Mouse (Mus musculus): Measurements from ENCODE around the gene Kirrel3. TPM values are rescaled to one million over a fixed set of nuclear protein-coding genes. Genes with fewer than 3 reads are reported as not detected.

Gene Kirrel3
- polyA plus RNA-seq, 1 experiment from 2014 or later = 4.0 TPM

- H3K9me3 ChIP-seq (ENCODE audit: control insufficient read depth, low read length) = no peaks in the 10 kb centered on the region
- no peak overlapping the region for H3K4me2 ChIP-seq (replicated peaks; ENCODE audit: low read depth, low read length)
- H3K4me3 ChIP-seq (ENCODE audit: low read length) = no peak overlapping the region
- no peaks in the 10 kb centered on the region for H3K27me3 ChIP-seq (ENCODE audit: control insufficient read depth, insufficient read depth, low read length)
- H3K36me3 ChIP-seq (ENCODE audit: control insufficient read depth, insufficient read depth, low read length) = no peaks in the 10 kb centered on the region
- no peak overlapping the region for H3K9ac ChIP-seq (ENCODE audit: low read depth, low read length)
- no peak for ATAC-seq (ENCODE audit: low FRiP score, low TSS enrichment)
- WGBS = 82% methylated on average over 3 of the region's 3 CpGs
- no peak overlapping the region for H3K27ac ChIP-seq (ENCODE audit: low read depth, low read length)
- no peaks in the 10 kb centered on the region for H3K4me1 ChIP-seq (ENCODE audit: control insufficient read depth, insufficient read depth, low read length)
These were observed 399.2 kb downstream of the Kirrel3 start for GRCm38 (mm10) chr9:34884942-34885341.

DNA sequence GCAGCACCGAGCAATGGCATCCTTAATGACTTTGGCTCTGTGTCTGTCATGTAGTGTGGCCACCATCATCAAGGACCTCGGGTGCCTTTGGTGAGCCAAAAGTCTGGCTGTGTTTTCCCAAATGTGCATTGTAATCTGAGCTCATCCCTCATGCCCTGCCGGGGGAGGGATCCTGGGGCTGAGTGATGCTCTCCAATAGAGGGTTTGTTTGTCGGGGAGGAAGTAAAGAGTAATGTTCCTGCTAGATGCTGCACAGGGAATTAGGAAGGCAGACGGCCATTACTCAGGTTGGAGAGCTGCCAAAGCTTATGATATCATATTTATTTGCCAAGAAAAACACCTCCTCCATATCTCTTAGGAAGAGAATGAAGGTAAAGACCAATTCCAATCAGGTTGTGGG, 401.1 kb downstream of the Kirrel3 start:
- WGBS = 8% methylated on average over 5 of the region's 5 CpGs
- no peak for ATAC-seq (ENCODE audit: low FRiP score, low TSS enrichment)
- Histone ChIP-seq H3K4me1 (ENCODE audit: control insufficient read depth, insufficient read depth, low read length) (no peaks in the 10 kb centered on the region), H3K4me3 (ENCODE audit: low read length) (no peak overlapping the region), H3K27ac (ENCODE audit: low read depth, low read length) (no peak overlapping the region), H3K36me3 (ENCODE audit: control insufficient read depth, insufficient read depth, low read length) (no peaks in the 10 kb centered on the region), H3K27me3 (ENCODE audit: control insufficient read depth, insufficient read depth, low read length) (no peaks in the 10 kb centered on the region), H3K9me3 (ENCODE audit: control insufficient read depth, low read length) (no peaks in the 10 kb centered on the region), H3K9ac (ENCODE audit: low read depth, low read length) (no peak overlapping the region), H3K4me2 (replicated peaks; ENCODE audit: low read depth, low read length) (no peak overlapping the region)

DNA sequence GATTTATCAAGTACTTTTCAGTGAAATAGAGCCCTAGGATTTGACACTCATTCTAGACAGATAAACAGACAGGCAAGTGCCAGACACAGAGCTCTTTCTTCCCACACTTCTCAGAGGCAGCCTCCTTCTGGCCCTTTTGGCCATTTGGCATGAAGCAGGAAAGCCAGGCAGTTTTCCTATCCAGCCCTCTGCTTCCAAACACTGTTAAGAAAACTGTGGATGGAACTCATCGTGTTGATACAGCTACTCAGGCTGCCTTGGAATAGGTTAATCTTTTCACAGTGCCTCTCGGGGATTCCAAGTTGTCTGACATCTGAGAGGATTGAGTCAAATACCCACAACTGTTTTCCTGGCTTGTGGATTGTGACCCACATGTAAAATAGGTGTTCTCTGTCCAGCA, 401.5 kb downstream of the Kirrel3 start:
- Histone ChIP-seq H3K9me3 (ENCODE audit: control insufficient read depth, low read length) (no peaks in the 10 kb centered on the region), H3K36me3 (ENCODE audit: control insufficient read depth, insufficient read depth, low read length) (no peaks in the 10 kb centered on the region), H3K27ac (ENCODE audit: low read depth, low read length) (no peak overlapping the region), H3K4me1 (ENCODE audit: control insufficient read depth, insufficient read depth, low read length) (no peaks in the 10 kb centered on the region), H3K4me2 (replicated peaks; ENCODE audit: low read depth, low read length) (no peak overlapping the region), H3K27me3 (ENCODE audit: control insufficient read depth, insufficient read depth, low read length) (no peaks in the 10 kb centered on the region), H3K4me3 (ENCODE audit: low read length) (no peak overlapping the region), H3K9ac (ENCODE audit: low read depth, low read length) (no peak overlapping the region)
- no peak for ATAC-seq (ENCODE audit: low FRiP score, low TSS enrichment)
- WGBS = 22% methylated on average over 2 of the region's 2 CpGs

- 89% methylated on average over 2 of the region's 2 CpGs for whole genome bisulfite sequencing
- Histone ChIP-seq H3K27me3 (ENCODE audit: control insufficient read depth, insufficient read depth, low read length) (no peaks in the 10 kb centered on the region), H3K4me2 (replicated peaks; ENCODE audit: low read depth, low read length) (no peak overlapping the region)
These were observed 402.6 kb downstream of the Kirrel3 start for GRCm38 (mm10) chr9:34888298-34888697.

DNA sequence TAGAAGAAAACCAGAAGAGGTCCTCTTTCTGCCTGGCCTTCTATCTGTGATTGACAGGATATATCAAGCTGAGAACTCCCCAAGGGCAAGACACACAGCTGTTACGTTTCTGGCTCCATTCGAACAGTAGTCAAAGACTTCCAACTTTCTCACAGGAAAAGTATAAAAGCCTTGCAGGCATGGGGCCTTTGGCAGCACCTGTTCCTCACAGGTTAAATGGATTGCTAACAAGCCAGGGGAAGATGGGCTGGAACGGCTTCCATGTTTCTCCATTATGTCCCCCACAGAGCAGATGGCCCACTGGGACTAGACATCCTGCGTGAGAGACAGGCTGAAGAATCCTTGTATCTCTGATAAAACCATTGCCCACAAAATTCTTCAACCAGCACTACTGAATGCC, 415.5 kb downstream of the Kirrel3 start:
- H3K9ac ChIP-seq (ENCODE audit: low read depth, low read length) = no peak overlapping the region
- no peaks in the 10 kb centered on the region for H3K27me3 ChIP-seq (ENCODE audit: control insufficient read depth, insufficient read depth, low read length)
- H3K4me3 ChIP-seq (ENCODE audit: low read length) = no peak overlapping the region
- no peaks in the 10 kb centered on the region for H3K9me3 ChIP-seq (ENCODE audit: control insufficient read depth, low read length)
- H3K36me3 ChIP-seq (ENCODE audit: control insufficient read depth, insufficient read depth, low read length) = no peaks in the 10 kb centered on the region
- no peak overlapping the region for H3K4me2 ChIP-seq (replicated peaks; ENCODE audit: low read depth, low read length)
- H3K4me1 ChIP-seq (ENCODE audit: control insufficient read depth, insufficient read depth, low read length) = no peaks in the 10 kb centered on the region
- WGBS = 92% methylated on average over 4 of the region's 4 CpGs
- no peak overlapping the region for H3K27ac ChIP-seq (ENCODE audit: low read depth, low read length)
- no peak for ATAC-seq (ENCODE audit: low FRiP score, low TSS enrichment)

More at GRCm38 (mm10) chr9:34888298-34888697, 402.6 kb downstream of the Kirrel3 start:
- H3K4me1 ChIP-seq (ENCODE audit: control insufficient read depth, insufficient read depth, low read length) = no peaks in the 10 kb centered on the region
- H3K27ac ChIP-seq (ENCODE audit: low read depth, low read length) = no peak overlapping the region
- no peaks in the 10 kb centered on the region for H3K9me3 ChIP-seq (ENCODE audit: control insufficient read depth, low read length)
- ATAC-seq (ENCODE audit: low FRiP score, low TSS enrichment) = no peak
- no peak overlapping the region for H3K9ac ChIP-seq (ENCODE audit: low read depth, low read length)
- H3K36me3 ChIP-seq (ENCODE audit: control insufficient read depth, insufficient read depth, low read length) = no peaks in the 10 kb centered on the region
- no peak overlapping the region for H3K4me3 ChIP-seq (ENCODE audit: low read length)

DNA sequence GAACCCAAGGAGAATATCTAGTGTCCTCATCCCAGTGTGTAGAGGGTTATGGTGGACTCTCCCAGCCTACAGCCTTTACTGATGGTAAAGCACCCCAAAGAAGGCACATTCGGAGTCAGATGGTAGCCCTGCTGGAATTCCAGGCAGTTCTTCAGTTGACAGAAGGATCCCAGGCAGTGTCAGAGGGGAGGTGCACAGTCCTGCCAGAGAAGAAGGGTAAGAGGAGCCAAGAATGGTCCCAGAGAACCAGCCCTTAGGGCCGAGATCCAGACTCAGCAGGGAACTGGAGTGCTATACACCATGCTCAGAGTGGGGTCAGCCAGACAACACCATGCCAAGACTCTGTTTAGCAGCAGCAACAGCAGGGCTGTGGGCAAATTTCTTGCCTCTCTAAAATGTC, 416.2 kb downstream of the Kirrel3 start:
- no peak for ATAC-seq (ENCODE audit: low FRiP score, low TSS enrichment)
- no peaks in the 10 kb centered on the region for H3K36me3 ChIP-seq (ENCODE audit: control insufficient read depth, insufficient read depth, low read length)

DNA sequence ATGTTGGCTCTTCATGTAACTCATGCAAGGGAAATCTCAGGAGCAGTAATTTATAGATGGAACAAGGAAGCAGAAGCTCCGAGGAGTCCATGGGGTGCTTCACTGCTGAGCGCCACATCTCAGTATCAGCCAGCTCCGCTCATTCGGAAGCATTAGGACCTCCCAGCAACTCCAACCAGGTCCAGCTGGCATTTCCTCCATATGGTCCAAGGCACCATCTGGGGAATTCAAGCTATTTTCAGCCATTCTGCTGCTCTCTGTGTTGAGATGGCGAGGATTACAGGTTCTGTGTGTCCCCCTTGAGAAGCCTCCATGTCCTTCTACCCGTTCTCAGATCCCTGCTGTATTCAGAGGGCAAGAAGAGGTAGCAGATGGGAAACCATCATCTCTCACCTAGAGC, 419.5 kb downstream of the Kirrel3 start:
- Histone ChIP-seq H3K9ac (ENCODE audit: low read depth, low read length) (no peak overlapping the region), H3K4me1 (ENCODE audit: control insufficient read depth, insufficient read depth, low read length) (no peaks in the 10 kb centered on the region)
- 83% methylated on average over 6 of the region's 6 CpGs for WGBS

More for the DNA sequence above, 416.2 kb downstream of the Kirrel3 start:
- no peak overlapping the region for H3K4me2 ChIP-seq (replicated peaks; ENCODE audit: low read depth, low read length)
- H3K4me3 ChIP-seq (ENCODE audit: low read length) = no peak overlapping the region
- H3K27me3 ChIP-seq (ENCODE audit: control insufficient read depth, insufficient read depth, low read length) = no peaks in the 10 kb centered on the region
- no peaks in the 10 kb centered on the region for H3K9me3 ChIP-seq (ENCODE audit: control insufficient read depth, low read length)
- no peak overlapping the region for H3K27ac ChIP-seq (ENCODE audit: low read depth, low read length)
- 76% methylated on average over 2 of the region's 2 CpGs for WGBS
- no peak overlapping the region for H3K9ac ChIP-seq (ENCODE audit: low read depth, low read length)
- no peaks in the 10 kb centered on the region for H3K4me1 ChIP-seq (ENCODE audit: control insufficient read depth, insufficient read depth, low read length)

GRCm38 (mm10) chr9:34908040-34908439, 422.3 kb downstream of the Kirrel3 start:
- Histone ChIP-seq H3K27me3 (ENCODE audit: control insufficient read depth, insufficient read depth, low read length) (no peaks in the 10 kb centered on the region), H3K4me2 (replicated peaks; ENCODE audit: low read depth, low read length) (no peak overlapping the region), H3K4me1 (ENCODE audit: control insufficient read depth, insufficient read depth, low read length) (no peaks in the 10 kb centered on the region), H3K4me3 (ENCODE audit: low read length) (no peak overlapping the region), H3K9ac (ENCODE audit: low read depth, low read length) (no peak overlapping the region), H3K27ac (ENCODE audit: low read depth, low read length) (no peak overlapping the region), H3K9me3 (ENCODE audit: control insufficient read depth, low read length) (no peaks in the 10 kb centered on the region), H3K36me3 (ENCODE audit: control insufficient read depth, insufficient read depth, low read length) (no peaks in the 10 kb centered on the region)
- ATAC-seq (ENCODE audit: low FRiP score, low TSS enrichment) = no peak
- WGBS = 82% methylated on average over 3 of the region's 3 CpGs

More for the DNA sequence above, 419.5 kb downstream of the Kirrel3 start:
- H3K4me3 ChIP-seq (ENCODE audit: low read length) = no peak overlapping the region
- H3K4me2 ChIP-seq (replicated peaks; ENCODE audit: low read depth, low read length) = no peak overlapping the region
- H3K9me3 ChIP-seq (ENCODE audit: control insufficient read depth, low read length) = no peaks in the 10 kb centered on the region
- no peak for ATAC-seq (ENCODE audit: low FRiP score, low TSS enrichment)
- H3K36me3 ChIP-seq (ENCODE audit: control insufficient read depth, insufficient read depth, low read length) = no peaks in the 10 kb centered on the region
- no peaks in the 10 kb centered on the region for H3K27me3 ChIP-seq (ENCODE audit: control insufficient read depth, insufficient read depth, low read length)
- H3K27ac ChIP-seq (ENCODE audit: low read depth, low read length) = no peak overlapping the region

DNA sequence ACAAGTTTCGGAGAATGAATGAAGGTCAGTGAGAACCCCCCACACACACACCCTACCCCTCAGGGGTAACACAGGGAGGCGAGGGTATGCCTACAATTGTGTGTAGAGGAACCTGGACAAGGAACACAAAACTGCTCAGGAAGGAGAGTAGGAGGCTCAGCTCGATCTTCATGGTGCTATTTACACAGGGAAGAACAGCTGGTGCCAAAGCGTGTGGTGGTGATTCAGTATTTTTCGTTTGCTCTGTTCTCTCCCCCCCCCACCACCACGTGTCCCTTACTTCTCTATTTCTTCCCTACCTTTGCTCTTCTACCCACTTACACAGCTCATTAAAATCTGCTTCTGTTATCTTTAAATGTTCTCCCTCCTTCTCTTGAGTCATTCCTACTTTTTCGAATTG, 426.1 kb downstream of the Kirrel3 start:
- H3K4me1 ChIP-seq (ENCODE audit: control insufficient read depth, insufficient read depth, low read length) = no peaks in the 10 kb centered on the region
- no peak overlapping the region for H3K27ac ChIP-seq (ENCODE audit: low read depth, low read length)
- no peaks in the 10 kb centered on the region for H3K27me3 ChIP-seq (ENCODE audit: control insufficient read depth, insufficient read depth, low read length)
- no peak overlapping the region for H3K4me2 ChIP-seq (replicated peaks; ENCODE audit: low read depth, low read length)
- H3K9me3 ChIP-seq (ENCODE audit: control insufficient read depth, low read length) = no peaks in the 10 kb centered on the region
- WGBS = 87% methylated on average over 7 of the region's 7 CpGs
- ATAC-seq (ENCODE audit: low FRiP score, low TSS enrichment) = no peak
- no peaks in the 10 kb centered on the region for H3K36me3 ChIP-seq (ENCODE audit: control insufficient read depth, insufficient read depth, low read length)
- no peak overlapping the region for H3K4me3 ChIP-seq (ENCODE audit: low read length)
- no peak overlapping the region for H3K9ac ChIP-seq (ENCODE audit: low read depth, low read length)
